Mouse (Mus musculus) liver, adult 2 months (tissue): ENCODE measurements around the gene Trim69. TPM values are rescaled to one million over a fixed set of nuclear protein-coding genes. Genes with fewer than 3 reads are reported as not detected.
"Not testable (repeated sequence)": the region's sequence is repeated elsewhere in the genome, so short reads cannot be mapped to it uniquely, and the experiment has no call there.

ENCODE experiments used
- DNase-seq: peaks from one replicate; pipeline ENCODE4 v3.0.0-alpha.2; 2011; ENCODE audit warnings: low read depth, low spot score; ENCODE audit errors: extremely low read depth
- H3K27ac ChIP-seq: fragments of 200-500 bp; replicated peaks from 2 replicates; pipeline ENCODE4 v1.5.1; 2012; ENCODE audit warnings: low read depth, mild to moderate bottlenecking, control low read depth, inconsistent platforms, low read length; ENCODE audit not compliant: insufficient read depth
- H3K27me3 ChIP-seq: fragments of 200-500 bp; 2 replicates; pipeline ENCODE4 v1.6.1; 2012; ENCODE audit warnings: mild to moderate bottlenecking, moderate library complexity, low read length, inconsistent platforms; ENCODE audit not compliant: control insufficient read depth, insufficient read depth
- H3K36me3 ChIP-seq: fragments of 200-500 bp; 2 replicates; pipeline ENCODE4 v1.6.1; 2012; ENCODE audit warnings: low read length, inconsistent platforms; ENCODE audit not compliant: control insufficient read depth, insufficient read depth
- H3K4me1 ChIP-seq: fragments of 200-500 bp; 2 replicates; pipeline ENCODE4 v1.6.1; 2011; ENCODE audit warnings: low read length; ENCODE audit not compliant: control insufficient read depth, insufficient read depth
- H3K4me3 ChIP-seq: fragments of 200-500 bp; 2 replicates; pipeline ENCODE4 v1.5.1; 2011; ENCODE audit warnings: low read depth, mild to moderate bottlenecking, control low read depth, low read length, moderate library complexity; ENCODE audit not compliant: insufficient read depth
- H3K79me2 ChIP-seq: fragments of 200-500 bp; 2 replicates; pipeline ENCODE4 v1.6.1; 2012; ENCODE audit warnings: inconsistent platforms, mild to moderate bottlenecking, low read length, moderate library complexity; ENCODE audit not compliant: control insufficient read depth, insufficient read depth
- H3K9ac ChIP-seq: fragments of 200-500 bp; 2 replicates; pipeline ENCODE4 v1.6.1; 2012; ENCODE audit warnings: low read depth, mild to moderate bottlenecking, control low read depth, inconsistent platforms, low read length
- CTCF ChIP-seq: fragments of 200-500 bp; IDR thresholded peaks from 2 replicates; pipeline ENCODE4 v1.5.1; 2011; ENCODE audit warnings: low read depth, low read length, control low read depth
- POLR2A ChIP-seq: fragments of 200-500 bp; IDR thresholded peaks from 2 replicates; pipeline ENCODE4 v1.6.1; 2011; ENCODE audit warnings: low read length, control low read depth; ENCODE audit not compliant: insufficient read depth; ENCODE audit errors: extremely low read depth
- WGBS: fragments of 180-500 bp; shearing (Covaris S2); methylation state at CpG from one replicate; pipeline ENCODE4 v1.1.7; 2018; 5-methylcytosine and 5-hydroxymethylcytosine counted together
- polyA plus RNA-seq: library from polyadenylated mRNA; depleted of rRNA; stranded (reverse); fragments of >200 nt; gene quantifications from 2 replicates; pipeline ENCODE4 v1.2.3, GENCODE M21; 2012
- total RNA-seq: library from RNA; depleted of rRNA; stranded (reverse); fragments of >200 nt; gene quantifications from 2 replicates; pipeline ENCODE4 v1.2.3, GENCODE M21; 2014

Gene Trim69
- total and polyA plus RNA-seq, 2 experiments: 0.07 to 0.09 TPM

GRCm38 (mm10) chr2:122201501-122201900, 41.0 kb downstream of the Trim69 start:
- Histone ChIP-seq H3K27me3 (no peaks in the 10 kb centered on the region), H3K9ac (no peak overlapping the region), H3K79me2 (no peaks in the 10 kb centered on the region), H3K27ac (no peak overlapping the region), H3K4me1 (peaks cover 3% of the 10 kb centered on the region), H3K36me3 (no peaks in the 10 kb centered on the region), H3K4me3 (no peak overlapping the region)
- 86% methylated on average over 1 of the region's 1 CpGs for WGBS
- DNase-seq: no peak
- TF ChIP-seq POLR2A: no peak
- TF ChIP-seq CTCF: no peak

- Histone ChIP-seq H3K27ac (no peak overlapping the region), H3K9ac (no peak overlapping the region), H3K27me3 (no peaks in the 10 kb centered on the region), H3K36me3 (no peaks in the 10 kb centered on the region), H3K4me1 (peaks cover 6% of the 10 kb centered on the region), H3K4me3 (no peak overlapping the region), H3K79me2 (no peaks in the 10 kb centered on the region)
- DNase-seq: peak; percentile 24
- WGBS: 77% methylated on average over 2 of the region's 2 CpGs
- TF ChIP-seq POLR2A: no peak
- no peak for TF ChIP-seq CTCF
Measured at GRCm38 (mm10) chr2:122206440-122207107, 46.1 kb downstream of the Trim69 start.

GRCm38 (mm10) chr2:122210534-122211228, 50.2 kb downstream of the Trim69 start:
- 90% methylated on average over 3 of the region's 3 CpGs for WGBS
- no peaks in the 10 kb centered on the region for H3K79me2 ChIP-seq
- no peaks in the 10 kb centered on the region for H3K27me3 ChIP-seq
- H3K9ac ChIP-seq: no peak overlapping the region
- no peak for DNase-seq
- no peaks in the 10 kb centered on the region for H3K36me3 ChIP-seq
- no peak overlapping the region for H3K4me3 ChIP-seq
- TF ChIP-seq POLR2A (no peak), CTCF (no peak)
- H3K27ac ChIP-seq: no peak overlapping the region
- peaks cover 3% of the 10 kb centered on the region for H3K4me1 ChIP-seq

GRCm38 (mm10) chr2:122217075-122217474, 56.6 kb downstream of the Trim69 start:
- H3K27me3 ChIP-seq, H3K36me3 ChIP-seq, H3K4me3 ChIP-seq, H3K4me1 ChIP-seq, DNase-seq, H3K79me2 ChIP-seq, H3K9ac ChIP-seq, H3K27ac ChIP-seq: not testable (repeated sequence)
- 93% methylated on average over 4 of the region's 4 CpGs for WGBS

- WGBS: 84% methylated on average over 2 of the region's 2 CpGs
- no peak overlapping the region for H3K27ac ChIP-seq
Measured at GRCm38 (mm10) chr2:122218234-122218633, 57.7 kb downstream of the Trim69 start.

GRCm38 (mm10) chr2:122221378-122221777, 60.9 kb downstream of the Trim69 start:
- Histone ChIP-seq H3K9ac (no peak overlapping the region), H3K27me3 (no peaks in the 10 kb centered on the region), H3K4me1 (no peaks in the 10 kb centered on the region), H3K79me2 (no peaks in the 10 kb centered on the region), H3K27ac (no peak overlapping the region), H3K4me3 (no peak overlapping the region), H3K36me3 (no peaks in the 10 kb centered on the region)
- DNase-seq: no peak
- WGBS: 50% methylated on average over 4 of the region's 4 CpGs
- TF ChIP-seq CTCF (no peak), POLR2A (no peak)

More at GRCm38 (mm10) chr2:122218234-122218633, 57.7 kb downstream of the Trim69 start:
- H3K4me1 ChIP-seq: no peaks in the 10 kb centered on the region
- DNase-seq: no peak
- no peak overlapping the region for H3K9ac ChIP-seq
- no peaks in the 10 kb centered on the region for H3K27me3 ChIP-seq
- TF ChIP-seq CTCF (no peak), POLR2A (no peak)
- H3K36me3 ChIP-seq: no peaks in the 10 kb centered on the region
- H3K79me2 ChIP-seq: no peaks in the 10 kb centered on the region
- no peak overlapping the region for H3K4me3 ChIP-seq
